Mouse (Mus musculus): ENCODE measurements around the gene Cenpc1.

The Cenpc1 gene

DNA sequence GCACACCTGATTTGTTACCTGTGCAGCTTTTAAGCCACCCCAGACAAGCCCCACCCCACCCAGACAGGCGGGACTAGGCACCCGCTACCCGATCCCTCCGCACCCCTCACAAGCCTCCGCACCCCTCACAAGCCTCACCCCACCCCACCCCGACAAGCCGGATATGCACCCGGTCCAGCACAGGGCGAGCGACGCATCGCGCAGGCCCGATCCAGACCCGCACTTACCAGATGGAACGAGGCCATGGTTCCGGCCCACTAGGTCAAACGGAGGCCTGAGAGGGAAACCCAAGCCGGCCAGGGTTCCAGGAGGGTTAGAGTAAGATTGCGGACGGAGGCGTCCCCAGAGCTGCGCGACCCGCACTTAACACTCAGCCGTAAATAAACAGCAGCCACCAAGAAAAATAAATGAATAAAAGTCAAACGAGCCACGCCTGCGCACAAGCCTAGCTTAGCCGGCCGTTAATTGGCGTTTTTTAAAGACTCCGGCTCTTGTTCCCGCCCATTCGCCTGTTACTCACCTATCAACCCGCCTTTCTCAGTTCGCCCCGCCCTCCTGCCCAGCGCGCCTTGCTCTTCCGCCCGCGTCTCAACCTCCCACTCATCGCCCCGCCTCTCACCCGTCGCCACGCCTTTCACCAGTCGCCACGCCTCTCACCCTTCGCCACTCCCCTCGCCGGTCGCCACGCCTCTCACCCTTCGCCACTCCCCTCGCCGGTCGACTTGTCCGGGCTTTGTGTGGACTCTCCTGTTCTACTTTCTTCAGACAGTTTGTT, at the start of gene Cenpc1:
Gene Cenpc1, minus strand, starts transcription at position 483 of the 775 bp plus-strand sequence.
- DNase-seq (ENCODE audit: inconsistent age in 2 of 2, low spot score in 1 of 2): peak; percentile 98 to 99

- peak; percentile 13 to 35 for DNase-seq (ENCODE audit: inconsistent age in 2 of 2, low spot score in 1 of 2)
Measured at GRCm38 (mm10) chr5:86113997-86114396, 48.6 kb upstream of the Cenpc1 start.

DNA sequence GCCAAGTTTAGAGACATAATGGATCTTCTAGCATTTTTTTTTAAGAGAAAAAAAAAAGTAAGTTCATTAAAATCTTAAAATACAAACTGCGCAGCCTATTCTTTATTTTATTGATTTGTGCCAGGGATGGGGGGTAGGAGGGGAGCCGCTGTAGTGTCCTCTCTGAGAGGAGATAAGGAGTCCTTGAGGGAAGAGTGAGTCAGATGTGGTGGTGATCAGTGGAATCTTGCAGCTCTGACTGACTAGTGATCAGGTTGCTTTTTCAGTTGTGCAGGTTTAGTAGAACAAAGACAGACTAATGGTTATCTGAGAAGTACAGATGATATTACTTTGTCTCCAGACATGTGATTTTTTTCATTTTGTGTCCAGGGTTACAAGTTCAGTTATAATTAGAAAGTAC, 47.7 kb upstream of the Cenpc1 start:
- peak; percentile 48 to 70 for DNase-seq (ENCODE audit: inconsistent age in 2 of 2, low spot score in 1 of 2)

- no peak for DNase-seq (ENCODE audit: inconsistent age in 2 of 2, low spot score in 1 of 2)
Measured at GRCm38 (mm10) chr5:86111074-86111473, 45.7 kb upstream of the Cenpc1 start.

- no peak for DNase-seq (ENCODE audit: inconsistent age in 2 of 2, low spot score in 1 of 2)
Measured at GRCm38 (mm10) chr5:86106610-86107009, 41.2 kb upstream of the Cenpc1 start.

GRCm38 (mm10) chr5:86102176-86102575, 36.8 kb upstream of the Cenpc1 start:
- no peak for DNase-seq (ENCODE audit: inconsistent age in 2 of 2, low spot score in 1 of 2)

- no peak for DNase-seq (ENCODE audit: inconsistent age in 2 of 2, low spot score in 1 of 2)
Measured at GRCm38 (mm10) chr5:86100621-86101020, 35.2 kb upstream of the Cenpc1 start.

GRCm38 (mm10) chr5:86098988-86099387, 33.6 kb upstream of the Cenpc1 start:
- DNase-seq (ENCODE audit: inconsistent age in 2 of 2, low spot score in 1 of 2): no peak

DNA sequence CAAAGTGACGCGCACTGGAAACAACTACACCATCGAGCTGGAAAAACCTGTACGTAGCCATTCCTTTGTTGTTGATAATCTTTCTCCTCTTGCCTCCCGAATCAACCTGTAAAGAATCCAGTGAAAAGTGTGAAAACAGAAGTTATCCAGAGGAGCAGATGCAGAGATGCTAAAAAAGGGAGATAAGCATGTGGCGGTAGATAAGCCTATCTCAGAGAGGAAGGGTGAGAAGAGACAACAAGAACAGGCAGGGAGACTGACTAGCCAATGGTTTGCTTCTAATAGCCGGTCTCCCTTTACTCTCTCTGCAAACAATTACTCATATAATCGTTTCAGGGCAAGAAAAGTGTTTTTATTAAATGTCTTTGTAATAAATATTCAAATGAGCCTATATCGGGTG, 29.4 kb upstream of the Cenpc1 start:
- DNase-seq (ENCODE audit: inconsistent age in 2 of 2, low spot score in 1 of 2): no peak

- DNase-seq (ENCODE audit: inconsistent age in 2 of 2, low spot score in 1 of 2): no peak
Measured at GRCm38 (mm10) chr5:86086751-86087150, 21.4 kb upstream of the Cenpc1 start.

- no peak for DNase-seq (ENCODE audit: inconsistent age in 2 of 2, low spot score in 1 of 2)
Measured at GRCm38 (mm10) chr5:86084979-86085378, 19.6 kb upstream of the Cenpc1 start.

DNA sequence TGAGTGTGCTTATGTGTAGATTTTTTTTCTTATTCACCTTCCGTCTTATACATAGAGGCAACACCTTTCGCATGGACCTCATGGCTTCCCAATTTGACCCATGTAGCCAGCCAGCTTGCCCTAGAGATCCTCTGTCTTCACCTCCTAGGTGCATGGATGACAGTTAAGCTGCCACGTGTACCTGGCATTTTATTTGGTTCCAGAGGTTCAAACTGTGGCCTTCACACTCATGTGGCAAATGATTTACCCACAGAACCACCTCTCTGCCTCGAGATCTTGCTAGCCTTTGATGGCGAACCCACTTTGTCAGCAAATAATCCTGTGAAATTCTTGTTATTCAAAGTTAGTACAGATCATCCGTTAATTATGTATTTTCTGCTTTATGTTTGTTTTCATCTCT, 18.6 kb upstream of the Cenpc1 start:
- DNase-seq (ENCODE audit: inconsistent age in 2 of 2, low spot score in 1 of 2): no peak

DNA sequence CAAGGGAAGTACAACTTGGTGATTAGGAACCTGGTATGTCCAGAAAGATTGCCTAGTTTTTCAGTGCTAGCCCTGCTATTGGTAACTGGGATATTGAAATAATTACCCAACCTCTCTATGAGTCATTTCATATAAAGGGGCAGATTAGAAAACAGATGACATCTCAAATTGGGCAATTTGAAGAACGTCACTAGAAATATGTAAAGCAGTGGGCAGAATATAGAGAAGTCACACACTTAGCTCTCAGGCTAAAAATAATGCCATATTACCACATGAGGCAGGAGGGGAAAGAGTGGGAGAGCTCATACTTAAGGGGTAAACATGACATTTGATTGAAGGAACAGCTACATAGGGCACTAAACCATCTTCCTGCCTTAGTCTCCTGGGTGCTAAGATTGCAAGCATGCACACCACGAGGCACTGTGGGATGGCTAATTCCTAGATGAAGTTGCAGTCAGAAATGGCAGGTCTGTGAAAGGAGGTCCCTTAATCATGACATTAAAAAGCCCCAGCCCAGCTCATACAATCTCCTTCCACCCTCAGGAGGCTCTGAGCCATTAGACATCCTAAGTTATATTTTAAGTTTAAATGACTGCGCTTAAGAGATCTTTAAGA, 13.4 kb upstream of the Cenpc1 start:
- no peak for DNase-seq (ENCODE audit: inconsistent age in 2 of 2, low spot score in 1 of 2)

GRCm38 (mm10) chr5:86072756-86073386, 7.5 kb upstream of the Cenpc1 start:
- no peak for DNase-seq (ENCODE audit: inconsistent age in 2 of 2, low spot score in 1 of 2)

DNA sequence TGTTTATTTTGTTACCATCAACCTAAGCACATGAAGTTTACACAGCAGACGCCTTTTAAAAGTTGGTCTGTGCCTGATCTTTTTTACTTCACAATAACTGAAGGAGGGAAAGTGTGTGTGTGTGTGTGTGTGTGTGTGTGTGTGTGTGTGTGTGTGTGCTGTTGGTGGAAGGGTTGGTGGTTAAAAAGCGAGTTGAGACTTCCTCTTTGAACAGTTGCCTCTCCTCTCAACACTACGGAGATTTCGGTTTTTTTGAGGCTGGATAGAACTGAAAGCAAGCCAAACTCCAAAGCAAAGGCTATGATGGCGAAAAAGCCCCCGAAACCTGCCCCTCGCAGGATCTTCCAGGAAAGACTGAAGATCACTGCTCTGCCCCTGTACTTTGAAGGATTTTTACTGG, 6.2 kb upstream of the Cenpc1 start, which contains the start of gene Stap1:
Gene Stap1, plus strand, starts transcription at position 209 of the 400 bp plus-strand sequence.
- peak in 1 of 2 experiments; percentile 34 for DNase-seq (ENCODE audit: inconsistent age in 2 of 2, low spot score in 1 of 2)

DNA sequence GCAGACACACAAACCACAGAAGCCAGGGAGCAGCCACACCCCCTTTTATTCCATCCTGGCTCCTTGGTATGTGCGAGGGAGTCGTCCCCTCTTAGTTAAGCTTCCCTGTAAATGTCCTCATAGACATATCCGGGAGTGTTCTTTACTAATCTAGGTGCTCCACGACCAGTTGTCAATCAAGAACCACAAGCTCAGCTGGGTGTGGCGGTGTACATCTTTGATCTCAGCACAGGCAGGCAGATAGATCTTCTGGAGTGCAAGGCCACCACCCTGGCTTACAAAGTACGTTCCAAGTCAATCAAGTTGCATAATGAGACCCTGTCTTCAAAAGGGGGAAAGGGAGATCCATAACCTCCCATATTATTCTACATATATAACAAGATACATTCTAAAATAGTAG, 3.7 kb upstream of the Cenpc1 start:
- no peak for DNase-seq (ENCODE audit: inconsistent age in 2 of 2, low spot score in 1 of 2)

DNA sequence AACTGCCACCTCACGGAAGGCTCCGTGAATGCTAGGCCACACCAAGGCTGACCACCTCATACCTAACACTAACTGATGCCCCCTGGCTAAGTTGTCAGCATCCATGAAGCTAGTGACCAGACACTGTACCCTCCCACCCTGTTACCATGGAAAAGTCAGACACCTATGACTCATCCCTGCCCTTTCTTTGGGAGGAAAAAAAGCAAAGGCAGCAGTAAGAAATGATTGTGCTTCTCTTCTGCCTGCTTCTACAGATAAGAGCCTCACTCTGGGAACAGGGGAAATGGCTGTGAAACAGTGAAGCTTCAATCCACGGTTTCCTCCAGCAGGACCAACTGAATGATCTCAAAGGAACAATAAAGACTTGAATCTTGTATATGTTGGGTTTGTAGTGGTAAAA, 3.1 kb upstream of the Cenpc1 start:
- DNase-seq (ENCODE audit: inconsistent age in 2 of 2, low spot score in 1 of 2): peak; percentile 42 to 69

- peak; percentile 91 to 97 for DNase-seq (ENCODE audit: inconsistent age in 2 of 2, low spot score in 1 of 2)
Measured at GRCm38 (mm10) chr5:86066551-86066929, 1.2 kb upstream of the Cenpc1 start.

DNA sequence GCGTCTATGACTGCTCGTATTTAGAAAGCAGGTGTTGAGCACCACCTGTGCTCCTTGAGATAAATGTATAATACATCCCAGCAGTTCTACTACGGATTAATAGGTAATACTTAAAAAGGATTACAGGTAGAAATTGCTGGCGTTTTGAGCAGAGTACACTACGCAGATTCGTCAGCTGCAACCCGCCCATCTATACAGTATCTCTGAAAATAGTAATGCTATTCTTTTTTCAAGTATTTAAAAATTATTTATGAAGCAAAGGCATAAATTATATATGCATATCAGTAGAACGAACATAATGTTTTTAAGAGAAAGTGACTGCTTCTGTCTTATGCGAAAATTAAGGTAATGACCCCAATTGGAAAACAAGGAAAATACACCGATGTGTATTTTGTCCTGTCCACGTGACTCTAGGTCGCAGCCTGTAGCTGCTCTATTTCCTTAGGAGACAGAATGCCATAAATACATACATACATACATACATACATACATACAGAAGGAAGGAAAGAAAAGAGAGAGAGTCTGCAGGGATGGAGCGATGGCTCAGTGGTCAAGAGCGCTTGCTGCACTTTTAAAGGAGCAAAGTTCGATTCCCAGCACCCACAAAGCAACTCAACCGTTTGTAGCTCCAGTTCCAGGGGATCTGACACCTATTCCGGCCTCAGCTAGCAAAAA, 630 bp upstream of the Cenpc1 start:
- DNase-seq (ENCODE audit: inconsistent age in 2 of 2, low spot score in 1 of 2): no peak

- no peak for DNase-seq (ENCODE audit: inconsistent age in 2 of 2, low spot score in 1 of 2)
Measured at GRCm38 (mm10) chr5:86063501-86063900, 1.9 kb downstream of the Cenpc1 start.

DNA sequence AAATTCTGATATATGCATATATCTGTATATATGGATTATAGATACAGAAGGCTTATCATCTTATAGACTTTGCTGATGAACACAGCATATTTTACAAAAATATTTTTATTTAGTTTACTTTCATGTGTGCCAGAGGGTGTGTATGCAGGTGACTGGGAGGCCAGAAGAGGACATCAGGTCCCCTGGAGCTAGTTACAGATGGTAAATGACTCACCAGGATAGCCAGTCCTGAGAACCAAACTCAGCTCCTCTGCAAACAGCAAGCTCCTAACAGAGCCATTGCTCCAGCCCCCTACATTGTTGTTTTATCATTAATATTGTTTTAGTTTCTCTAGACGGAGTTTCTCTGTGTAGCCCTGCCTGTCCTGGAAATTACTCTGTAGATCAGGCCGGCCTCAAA, 35.6 kb downstream of the Cenpc1 start:
- no peak for DNase-seq (ENCODE audit: inconsistent age in 2 of 2, low spot score in 1 of 2)

Data from adrenal gland, adult (tissue).